Comparison of ENCODE assay signal across 9 mouse cellular contexts in genomic region chr8:10586956-10587744, GRCm38 (mm10).
DNase-seq lines count a peak whose midpoint lies in the region; ATAC-seq lines count a peak whose summit lies in the region.
"Had no signal": no experiment of that assay in that cellular context is flagged by ENCODE, and none has a peak within 500 bp of the region (broad histone marks: within the 10 kb centered on the region; RNA-seq: fewer than 3 reads in every experiment).

No protein-coding gene starts in this region.

- no peak overlapping the region for H3K27ac ChIP-seq in neural tube, embryonic 11.5 days (ENCODE audit: low read depth, low read length)
- no peak overlapping the region for H3K27ac ChIP-seq in hindbrain, embryonic 15.5 days (replicated peaks)

- DNase-seq in neural tube, embryonic 11.5 days (ENCODE audit: low spot score) = peak; percentile 42
- no peak for DNase-seq in neural tube, embryonic 10.5 days (ENCODE audit: extremely low spot score, low spot score)
- peak; percentile 63 for DNase-seq in gastrocnemius, postnatal 10 days
- DNase-seq in lung, postnatal 4 days = peak; percentile 24 to 33
- no peak for DNase-seq in frontal cortex, postnatal 36 days (ENCODE audit: low spot score in 2 of 2)
- no peak for DNase-seq in spleen, postnatal 4 days (ENCODE audit: low spot score in 2 of 2)

- H3K4me2 ChIP-seq in neural tube, embryonic 11.5 days (ENCODE audit: low read depth) = no peak overlapping the region
- no peak overlapping the region for H3K4me2 ChIP-seq in hindbrain, embryonic 15.5 days

- no peaks in the 10 kb centered on the region for H3K27me3 ChIP-seq in neural tube, embryonic 11.5 days (ENCODE audit: control insufficient read depth, insufficient read depth, low read length)
- H3K27me3 ChIP-seq in hindbrain, embryonic 15.5 days = no peaks in the 10 kb centered on the region

- no peak overlapping the region for H3K9ac ChIP-seq in neural tube, embryonic 11.5 days (ENCODE audit: low read length)
- H3K9ac ChIP-seq in hindbrain, embryonic 15.5 days = no peak overlapping the region

- 33% methylated on average over 10 of the region's 14 CpGs for WGBS in neural tube, embryonic 11.5 days
- 40% methylated on average over 10 of the region's 14 CpGs for WGBS in hindbrain, embryonic 15.5 days

- H3K36me3 ChIP-seq in neural tube, embryonic 11.5 days (ENCODE audit: control insufficient read depth, insufficient read depth, low read length) = no peaks in the 10 kb centered on the region
- H3K36me3 ChIP-seq in hindbrain, embryonic 15.5 days = no peaks in the 10 kb centered on the region

- no peak overlapping the region for H3K4me3 ChIP-seq in neural tube, embryonic 11.5 days (ENCODE audit: low read depth, low read length)
- no peak overlapping the region for H3K4me3 ChIP-seq in hindbrain, embryonic 15.5 days
- H3K4me3 ChIP-seq: erythroblast, embryonic 14.5 days had no signal

- H3K9me3 ChIP-seq in neural tube, embryonic 11.5 days (ENCODE audit: control insufficient read depth, low read length) = no peaks in the 10 kb centered on the region
- no peaks in the 10 kb centered on the region for H3K9me3 ChIP-seq in hindbrain, embryonic 15.5 days

- 0 out of 2 replicates have a peak, but pooled peaks cover 5% of the 10 kb centered on the region for H3K4me1 ChIP-seq in neural tube, embryonic 11.5 days (ENCODE audit: control insufficient read depth, insufficient read depth, low read length)
- H3K4me1 ChIP-seq in hindbrain, embryonic 15.5 days (replicated peaks) = peaks cover 10% of the 10 kb centered on the region

- ATAC-seq in neural tube, embryonic 11.5 days (ENCODE audit: insufficient read depth, low FRiP score, low TSS enrichment) = no peak
- ATAC-seq in hindbrain, embryonic 15.5 days (ENCODE audit: low FRiP score, low read depth) = peak; percentile 59; the same call in 1 of the 2 replicates
- ATAC-seq in CD4-positive, CD25-positive, alpha-beta regulatory T cell, adult 4 months = no peak

Comparison
In these comparisons a context has a peak if more than half of its experiments do, and no peak if none do; other contexts are left out.
1. DNase-seq: peak in neural tube, embryonic 11.5 days (single experiment), gastrocnemius, postnatal 10 days (single experiment) and lung, postnatal 4 days (2 of 2); none in neural tube, embryonic 10.5 days (single experiment), frontal cortex, postnatal 36 days (0 of 2) and spleen, postnatal 4 days (0 of 2).